Mouse (Mus musculus) forebrain, embryonic 10.5 days (tissue): ENCODE data around the gene Tdp1. TPM values are rescaled to one million over a fixed set of nuclear protein-coding genes. Genes with fewer than 3 reads are reported as not detected.
"Not testable (repeated sequence)": the region's sequence is repeated elsewhere in the genome, so short reads cannot be mapped to it uniquely, and the experiment has no call there.

Experiments
- DNase-seq: peaks from one replicate; pipeline ENCODE4 v3.0.0-alpha.2; 2017; ENCODE audit warnings: low spot score; ENCODE audit errors: extremely low spot score
- H3K27ac ChIP-seq: fragments of 300-500 bp; sonication (generic); 2 replicates; pipeline ENCODE4 v1.5.1; 2016; ENCODE audit warnings: mild to moderate bottlenecking
- H3K27me3 ChIP-seq: fragments of 300-500 bp; sonication (generic); 2 replicates; pipeline ENCODE4 v1.6.1; 2016; ENCODE audit warnings: mild to moderate bottlenecking; ENCODE audit not compliant: poor library complexity, severe bottlenecking
- H3K36me3 ChIP-seq: fragments of 300-500 bp; sonication (generic); replicated peaks from 2 replicates; pipeline ENCODE4 v1.6.1; 2016; ENCODE audit warnings: mild to moderate bottlenecking, moderate library complexity
- H3K4me1 ChIP-seq: fragments of 300-500 bp; sonication (generic); 2 replicates; pipeline ENCODE4 v1.6.1; 2016
- H3K4me3 ChIP-seq: fragments of 300-500 bp; sonication (generic); 2 replicates; pipeline ENCODE4 v1.5.1; 2016; ENCODE audit warnings: mild to moderate bottlenecking, moderate library complexity
- H3K9me3 ChIP-seq: fragments of 300-500 bp; sonication (generic); 2 replicates; pipeline ENCODE4 v1.6.1; 2016; ENCODE audit warnings: mild to moderate bottlenecking, moderate library complexity
- WGBS: fragments of 180-500 bp; shearing (Covaris S2); methylation state at CpG from one replicate; pipeline ENCODE4 v1.1.7; 2016; 5-methylcytosine and 5-hydroxymethylcytosine counted together
- polyA plus RNA-seq: library from polyadenylated mRNA; unstranded; fragments of >200 nt; fragmentation: Nextera tagmentation; extraction: Ambion mirVana; gene quantifications from 2 replicates; pipeline ENCODE4 v1.2.1, GENCODE M21; 2016

The Tdp1 gene
- polyA plus RNA-seq, 1 experiment from 2014 or later = 90.5 TPM

GRCm38 (mm10) chr12:99966116-99966770 lies 81.9 kb downstream of the Tdp1 start:
- Histone ChIP-seq H3K36me3 (no peaks in the 10 kb centered on the region), H3K4me1 (peaks cover 37% of the 10 kb centered on the region), H3K27ac (peak overlapping the region; percentile 65), H3K4me3 (peak overlapping the region; percentile 60), H3K9me3 (no peaks in the 10 kb centered on the region), H3K27me3 (peaks cover 86% of the 10 kb centered on the region)
- DNase-seq = no peak
- 4% methylated on average over 25 of the region's 25 CpGs for WGBS

- H3K27me3 ChIP-seq = peaks cover 86% of the 10 kb centered on the region
- 7% methylated on average over 12 of the region's 12 CpGs for WGBS
- H3K4me3 ChIP-seq = peak overlapping the region; percentile 60; the same call in 1 of the 2 replicates
Observed at GRCm38 (mm10) chr12:99966881-99967363, 82.6 kb downstream of the Tdp1 start.

GRCm38 (mm10) chr12:99969906-99970305 lies 85.6 kb downstream of the Tdp1 start:
- WGBS = 87% methylated on average over 4 of the region's 4 CpGs
- DNase-seq = no peak
- peaks cover 27% of the 10 kb centered on the region for H3K4me1 ChIP-seq
- no peaks in the 10 kb centered on the region for H3K36me3 ChIP-seq
- no peak overlapping the region for H3K27ac ChIP-seq
- peaks cover 60% of the 10 kb centered on the region for H3K27me3 ChIP-seq
- no peak overlapping the region for H3K4me3 ChIP-seq
- H3K9me3 ChIP-seq = no peaks in the 10 kb centered on the region

More at GRCm38 (mm10) chr12:99966881-99967363, 82.6 kb downstream of the Tdp1 start:
- H3K36me3 ChIP-seq = no peaks in the 10 kb centered on the region
- peak; percentile 32 for DNase-seq
- no peaks in the 10 kb centered on the region for H3K9me3 ChIP-seq
- H3K4me1 ChIP-seq = peaks cover 37% of the 10 kb centered on the region
- no peak overlapping the region for H3K27ac ChIP-seq

- WGBS = 76% methylated on average over 7 of the region's 7 CpGs
- H3K9me3 ChIP-seq = not testable (repeated sequence)
Observed at GRCm38 (mm10) chr12:99971205-99971894, 87.0 kb downstream of the Tdp1 start.

GRCm38 (mm10) chr12:99972825-99973224 lies 88.5 kb downstream of the Tdp1 start:
- Histone ChIP-seq H3K9me3 (peaks cover 8% of the 10 kb centered on the region; the same call in 1 of the 2 replicates), H3K36me3 (no peaks in the 10 kb centered on the region), H3K27ac (no peak overlapping the region), H3K4me3 (no peak overlapping the region), H3K4me1 (no peaks in the 10 kb centered on the region), H3K27me3 (peaks cover 31% of the 10 kb centered on the region)
- 58% methylated on average over 7 of the region's 7 CpGs for WGBS
- DNase-seq = no peak

More at GRCm38 (mm10) chr12:99971205-99971894, 87.0 kb downstream of the Tdp1 start:
- not testable (repeated sequence) for H3K4me3 ChIP-seq, H3K27ac ChIP-seq, H3K36me3 ChIP-seq, DNase-seq
- peaks cover 46% of the 10 kb centered on the region for H3K27me3 ChIP-seq
- H3K4me1 ChIP-seq = peaks cover 13% of the 10 kb centered on the region

GRCm38 (mm10) chr12:99973659-99974058 lies 89.3 kb downstream of the Tdp1 start:
- H3K9me3 ChIP-seq = peaks cover 8% of the 10 kb centered on the region; the same call in 1 of the 2 replicates
- WGBS = 81% methylated on average over 1 of the region's 1 CpGs
- no peak overlapping the region for H3K4me3 ChIP-seq
- H3K4me1 ChIP-seq = no peaks in the 10 kb centered on the region
- no peaks in the 10 kb centered on the region for H3K36me3 ChIP-seq
- H3K27me3 ChIP-seq = peaks cover 23% of the 10 kb centered on the region
- H3K27ac ChIP-seq = no peak overlapping the region
- no peak for DNase-seq

GRCm38 (mm10) chr12:99979541-99979940 lies 95.2 kb downstream of the Tdp1 start:
- DNase-seq = no peak
- Histone ChIP-seq H3K4me3 (no peak overlapping the region), H3K9me3 (peaks cover 8% of the 10 kb centered on the region; the same call in 1 of the 2 replicates), H3K27ac (no peak overlapping the region), H3K27me3 (no peaks in the 10 kb centered on the region), H3K36me3 (no peaks in the 10 kb centered on the region), H3K4me1 (no peaks in the 10 kb centered on the region)
- WGBS = 87% methylated on average over 4 of the region's 4 CpGs

GRCm38 (mm10) chr12:99986797-99987196 lies 102.5 kb downstream of the Tdp1 start:
- Histone ChIP-seq H3K36me3 (no peaks in the 10 kb centered on the region), H3K27ac (no peak overlapping the region), H3K27me3 (no peaks in the 10 kb centered on the region), H3K4me1 (no peaks in the 10 kb centered on the region), H3K4me3 (no peak overlapping the region), H3K9me3 (peaks cover 8% of the 10 kb centered on the region)
- DNase-seq = no peak
- 93% methylated on average over 5 of the region's 5 CpGs for WGBS

GRCm38 (mm10) chr12:99988144-99988543 lies 103.8 kb downstream of the Tdp1 start:
- H3K27me3 ChIP-seq = no peaks in the 10 kb centered on the region
- H3K4me1 ChIP-seq = peaks cover 4% of the 10 kb centered on the region
- no peak for DNase-seq
- H3K9me3 ChIP-seq = peaks cover 8% of the 10 kb centered on the region
- no peak overlapping the region for H3K27ac ChIP-seq
- no peak overlapping the region for H3K4me3 ChIP-seq
- WGBS = 95% methylated on average over 2 of the region's 2 CpGs
- H3K36me3 ChIP-seq = no peaks in the 10 kb centered on the region

- no peak overlapping the region for H3K4me3 ChIP-seq
- no peaks in the 10 kb centered on the region for H3K27me3 ChIP-seq
- H3K27ac ChIP-seq = no peak overlapping the region
- WGBS = 94% methylated on average over 11 of the region's 11 CpGs
- peaks cover 10% of the 10 kb centered on the region for H3K9me3 ChIP-seq
- no peaks in the 10 kb centered on the region for H3K36me3 ChIP-seq
- DNase-seq = no peak
- peaks cover 13% of the 10 kb centered on the region for H3K4me1 ChIP-seq
Observed at GRCm38 (mm10) chr12:99992362-99992862, 108.1 kb downstream of the Tdp1 start.

GRCm38 (mm10) chr12:99993146-99993890 lies 109.0 kb downstream of the Tdp1 start:
- no peak overlapping the region for H3K27ac ChIP-seq
- 82% methylated on average over 10 of the region's 10 CpGs for WGBS
- H3K36me3 ChIP-seq = no peaks in the 10 kb centered on the region
- peaks cover 13% of the 10 kb centered on the region for H3K4me1 ChIP-seq
- no peak for DNase-seq
- no peak overlapping the region for H3K4me3 ChIP-seq
- H3K27me3 ChIP-seq = no peaks in the 10 kb centered on the region
- peaks cover 10% of the 10 kb centered on the region for H3K9me3 ChIP-seq

GRCm38 (mm10) chr12:99995951-99996350 lies 111.6 kb downstream of the Tdp1 start:
- 94% methylated on average over 5 of the region's 5 CpGs for WGBS
- H3K4me1 ChIP-seq = peaks cover 20% of the 10 kb centered on the region

More at GRCm38 (mm10) chr12:99995951-99996350, 111.6 kb downstream of the Tdp1 start:
- Histone ChIP-seq H3K27ac (no peak overlapping the region), H3K36me3 (no peaks in the 10 kb centered on the region), H3K27me3 (no peaks in the 10 kb centered on the region), H3K9me3 (peaks cover 9% of the 10 kb centered on the region), H3K4me3 (no peak overlapping the region)
- DNase-seq = no peak
